Comparison of ENCODE assay signal across 19 mouse cellular contexts in genomic region chrX:97378076-97378475, GRCm38 (mm10). TPM values are rescaled to one million over a fixed set of nuclear protein-coding genes. Genes with fewer than 3 reads are reported as not detected.
DNase-seq lines count a peak whose midpoint lies in the region; TF ChIP-seq lines count a peak whose summit lies in the region.
"Had no signal": no experiment of that assay in that cellular context is flagged by ENCODE, and none has a peak within 500 bp of the region (broad histone marks: within the 10 kb centered on the region; RNA-seq: fewer than 3 reads in every experiment).

No protein-coding gene starts in this region.

- no peak overlapping the region for H3K4me3 ChIP-seq in gastrocnemius, adult 2 months

- peak overlapping the region; percentile 92 for H3K27ac ChIP-seq in gastrocnemius, adult 2 months

- intact Hi-C loops in gastrocnemius, adult 2 months (cut with DNase I) = no loop called here

- no peak for DNase-seq in gastrocnemius, adult 2 months
- DNase-seq in gastrocnemius, postnatal 4 days (ENCODE audit: low spot score in 2 of 2) = no peak
- peak; percentile 51 for DNase-seq in 3T3-L1 (ENCODE audit: low read depth, low spot score)
- DNase-seq in Muller cell, postnatal 12 days (ENCODE audit: inconsistent ontology term) = peak; percentile 58
- no peak for DNase-seq in spleen, postnatal 4 days (ENCODE audit: low spot score in 2 of 2)
- no peak for DNase-seq in layer of hippocampus, adult 11-12 months (ENCODE audit: low spot score)
- DNase-seq: adrenal gland, adult 2 months; adrenal gland, adult 8-10 months; adrenal gland, postnatal 10 days; adrenal gland, postnatal 14 days; adrenal gland, postnatal 25 days; adrenal gland, postnatal 36 days; B cell, adult 2 months; cerebellum, adult 11 months; cerebellum, adult 11-12 months; cerebellum, adult 18-20 months; cerebellum, adult 2 months; cerebellum, adult 8-10 months had no signal

- no peak for TF ChIP-seq CTCF in gastrocnemius, adult 2 months (IDR thresholded peaks at IDR 0.05)

RNA-seq across cellular contexts. Expression of gene Eda2r, which starts 1.1 kb away (rescaled TPM):
- 10 to 100 TPM in 1 of 2 experiments, 1 to 10 TPM in 1; 5.2 to 19.5 TPM for total RNA-seq in gastrocnemius, adult 2 months (2021)
- 10 to 100 TPM; 15.0 to 17.6 TPM for total RNA-seq in gastrocnemius, postnatal 4 days (2021)
- total RNA-seq: MEL had no signal

Comparison
In these comparisons a context has a peak if more than half of its experiments do, and no peak if none do; other contexts are left out.
1. DNase-seq: peak in 3T3-L1 (single experiment) and Muller cell, postnatal 12 days (single experiment); none in gastrocnemius, adult 2 months (single experiment), gastrocnemius, postnatal 4 days (0 of 2), spleen, postnatal 4 days (0 of 2) and layer of hippocampus, adult 11-12 months (single experiment).